Mouse (Mus musculus) erythroblast, embryonic 14.5 days (primary cell): ENCODE results near the gene Med19.

Source experiments
- GATA1 ChIP-seq: IDR thresholded peaks from 2 replicates; pipeline ENCODE4 v1.6.1; 2012; ENCODE audit warnings: low read length, inconsistent platforms, mixed read lengths
- TAL1 ChIP-seq: IDR thresholded peaks from 3 replicates; pipeline ENCODE4 v1.6.1; 2012; ENCODE audit warnings: low read length, inconsistent platforms, mixed read lengths

DNA sequence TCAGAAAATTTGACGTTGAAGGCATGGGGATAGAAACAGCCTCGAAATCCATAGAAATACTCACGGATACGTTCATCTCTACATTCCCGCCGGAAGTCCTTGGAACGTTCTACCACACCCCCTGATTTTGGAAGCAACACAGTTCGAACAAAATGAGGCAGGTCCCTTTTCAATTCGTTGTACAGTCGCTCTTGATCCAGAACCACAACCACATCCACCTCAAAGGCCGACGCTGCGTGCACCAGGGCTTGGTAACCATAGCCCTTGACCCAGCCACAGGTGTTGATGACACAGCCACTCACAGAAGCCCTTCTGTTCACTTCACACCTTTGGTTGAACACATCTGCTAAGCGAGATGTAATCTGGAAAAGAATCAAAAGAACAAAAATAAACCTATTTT is 45.7 kb downstream of the Med19 start:
- TF ChIP-seq TAL1 (no peak), GATA1 (no peak)
